Mouse (Mus musculus): ENCODE measurements around the gene Clic1. TPM values are rescaled to one million over a fixed set of nuclear protein-coding genes. Genes with fewer than 3 reads are reported as not detected.
A peak's percentile ranks its signal among the peaks of the same experiment; 100 is the strongest.

The Clic1 gene
- polyA plus RNA-seq, 1 experiment from 2014 or later: 90.9 TPM

GRCm38 (mm10) chr17:35023221-35023620, 26.5 kb upstream of the Clic1 start:
- Histone ChIP-seq H3K9me3 (ENCODE audit: control insufficient read depth, low read length) (no peaks in the 10 kb centered on the region), H3K36me3 (ENCODE audit: control insufficient read depth, insufficient read depth, low read length) (no peaks in the 10 kb centered on the region), H3K4me3 (ENCODE audit: low read depth, low read length) (no peak overlapping the region), H3K27me3 (replicated peaks; ENCODE audit: control insufficient read depth, insufficient read depth, low read length) (no peaks in the 10 kb centered on the region), H3K9ac (ENCODE audit: low read depth, low read length) (no peak overlapping the region), H3K27ac (replicated peaks; ENCODE audit: low read depth, low read length) (no peak overlapping the region), H3K4me1 (ENCODE audit: control insufficient read depth, insufficient read depth, low read length) (peaks cover 4% of the 10 kb centered on the region), H3K4me2 (ENCODE audit: low read depth, low read length) (no peak overlapping the region)
- DNase-seq (ENCODE audit: low spot score) (no peak), ATAC-seq (ENCODE audit: low read depth) (no peak)
- WGBS: 84% methylated on average over 5 of the region's 5 CpGs

GRCm38 (mm10) chr17:35023756-35024155, 26.0 kb upstream of the Clic1 start:
- peaks cover 4% of the 10 kb centered on the region for H3K4me1 ChIP-seq (ENCODE audit: control insufficient read depth, insufficient read depth, low read length)
- DNase-seq (ENCODE audit: low spot score): no peak
- no peaks in the 10 kb centered on the region for H3K36me3 ChIP-seq (ENCODE audit: control insufficient read depth, insufficient read depth, low read length)
- no peaks in the 10 kb centered on the region for H3K9me3 ChIP-seq (ENCODE audit: control insufficient read depth, low read length)
- no peak for ATAC-seq (ENCODE audit: low read depth)
- no peak overlapping the region for H3K27ac ChIP-seq (replicated peaks; ENCODE audit: low read depth, low read length)
- H3K4me3 ChIP-seq (ENCODE audit: low read depth, low read length): no peak overlapping the region
- no peak overlapping the region for H3K9ac ChIP-seq (ENCODE audit: low read depth, low read length)
- no peak overlapping the region for H3K4me2 ChIP-seq (ENCODE audit: low read depth, low read length)
- H3K27me3 ChIP-seq (replicated peaks; ENCODE audit: control insufficient read depth, insufficient read depth, low read length): no peaks in the 10 kb centered on the region
- 62% methylated on average over 4 of the region's 4 CpGs for WGBS

GRCm38 (mm10) chr17:35024261-35024660, 25.5 kb upstream of the Clic1 start:
- H3K4me1 ChIP-seq (ENCODE audit: control insufficient read depth, insufficient read depth, low read length): peaks cover 4% of the 10 kb centered on the region
- no peaks in the 10 kb centered on the region for H3K27me3 ChIP-seq (replicated peaks; ENCODE audit: control insufficient read depth, insufficient read depth, low read length)
- H3K27ac ChIP-seq (replicated peaks; ENCODE audit: low read depth, low read length): no peak overlapping the region
- no peak overlapping the region for H3K4me2 ChIP-seq (ENCODE audit: low read depth, low read length)
- H3K9me3 ChIP-seq (ENCODE audit: control insufficient read depth, low read length): no peaks in the 10 kb centered on the region
- no peaks in the 10 kb centered on the region for H3K36me3 ChIP-seq (ENCODE audit: control insufficient read depth, insufficient read depth, low read length)
- 68% methylated on average over 12 of the region's 13 CpGs for WGBS
- no peak overlapping the region for H3K9ac ChIP-seq (ENCODE audit: low read depth, low read length)
- no peak overlapping the region for H3K4me3 ChIP-seq (ENCODE audit: low read depth, low read length)
- DNase-seq (ENCODE audit: low spot score) (no peak), ATAC-seq (ENCODE audit: low read depth) (no peak)

GRCm38 (mm10) chr17:35024691-35025488, 24.9 kb upstream of the Clic1 start:
- no peaks in the 10 kb centered on the region for H3K27me3 ChIP-seq (replicated peaks; ENCODE audit: control insufficient read depth, insufficient read depth, low read length)
- 80% methylated on average over 6 of the region's 10 CpGs for WGBS
- DNase-seq (ENCODE audit: low spot score) (no peak), ATAC-seq (ENCODE audit: low read depth) (no peak)
- no peak overlapping the region for H3K4me2 ChIP-seq (ENCODE audit: low read depth, low read length)
- H3K4me3 ChIP-seq (ENCODE audit: low read depth, low read length): no peak overlapping the region
- H3K4me1 ChIP-seq (ENCODE audit: control insufficient read depth, insufficient read depth, low read length): peaks cover 4% of the 10 kb centered on the region
- H3K36me3 ChIP-seq (ENCODE audit: control insufficient read depth, insufficient read depth, low read length): no peaks in the 10 kb centered on the region
- no peaks in the 10 kb centered on the region for H3K9me3 ChIP-seq (ENCODE audit: control insufficient read depth, low read length)
- H3K27ac ChIP-seq (replicated peaks; ENCODE audit: low read depth, low read length): no peak overlapping the region
- H3K9ac ChIP-seq (ENCODE audit: low read depth, low read length): no peak overlapping the region

GRCm38 (mm10) chr17:35026206-35026605, 23.6 kb upstream of the Clic1 start:
- Histone ChIP-seq H3K4me2 (ENCODE audit: low read depth, low read length) (peak overlapping the region; percentile 31), H3K4me3 (ENCODE audit: low read depth, low read length) (no peak overlapping the region)
- WGBS: 86% methylated on average over 5 of the region's 5 CpGs

GRCm38 (mm10) chr17:35027277-35028068, 22.3 kb upstream of the Clic1 start, which contains the start of gene Sapcd1:
Gene Sapcd1, minus strand, starts transcription at chr17:35028016.
- H3K9me3 ChIP-seq (ENCODE audit: control insufficient read depth, low read length): no peaks in the 10 kb centered on the region
- no peaks in the 10 kb centered on the region for H3K36me3 ChIP-seq (ENCODE audit: control insufficient read depth, insufficient read depth, low read length)
- H3K4me1 ChIP-seq (ENCODE audit: control insufficient read depth, insufficient read depth, low read length): peaks cover 4% of the 10 kb centered on the region
- H3K4me2 ChIP-seq (ENCODE audit: low read depth, low read length): peak within 1 kb of the TSS; percentile 40
- H3K4me3 ChIP-seq (ENCODE audit: low read depth, low read length): peak within 1 kb of the TSS; percentile 15; the same call in 1 of the 2 replicates
- no peaks in the 10 kb centered on the region for H3K27me3 ChIP-seq (replicated peaks; ENCODE audit: control insufficient read depth, insufficient read depth, low read length)
- WGBS: 30% methylated on average over 12 of the region's 13 CpGs
- DNase-seq (ENCODE audit: low spot score): peak; percentile 90
- peak within 1 kb of the TSS; percentile 35; the same call in 1 of the 2 replicates for H3K9ac ChIP-seq (ENCODE audit: low read depth, low read length)
- peak; percentile 89 for ATAC-seq (ENCODE audit: low read depth)
- H3K27ac ChIP-seq (replicated peaks; ENCODE audit: low read depth, low read length): peak within 1 kb of the TSS; percentile 61

More at GRCm38 (mm10) chr17:35026206-35026605, 23.6 kb upstream of the Clic1 start:
- peak overlapping the region; percentile 59; the same call in 1 of the 2 replicates for H3K27ac ChIP-seq (replicated peaks; ENCODE audit: low read depth, low read length)
- peak overlapping the region; percentile 48; the same call in 1 of the 2 replicates for H3K9ac ChIP-seq (ENCODE audit: low read depth, low read length)
- peaks cover 4% of the 10 kb centered on the region for H3K4me1 ChIP-seq (ENCODE audit: control insufficient read depth, insufficient read depth, low read length)
- no peaks in the 10 kb centered on the region for H3K9me3 ChIP-seq (ENCODE audit: control insufficient read depth, low read length)
- DNase-seq (ENCODE audit: low spot score): no peak
- no peaks in the 10 kb centered on the region for H3K36me3 ChIP-seq (ENCODE audit: control insufficient read depth, insufficient read depth, low read length)
- H3K27me3 ChIP-seq (replicated peaks; ENCODE audit: control insufficient read depth, insufficient read depth, low read length): no peaks in the 10 kb centered on the region
- no peak for ATAC-seq (ENCODE audit: low read depth)

- Histone ChIP-seq H3K27me3 (replicated peaks; ENCODE audit: control insufficient read depth, insufficient read depth, low read length) (no peaks in the 10 kb centered on the region), H3K9me3 (ENCODE audit: control insufficient read depth, low read length) (no peaks in the 10 kb centered on the region), H3K4me3 (ENCODE audit: low read depth, low read length) (no peak overlapping the region), H3K36me3 (ENCODE audit: control insufficient read depth, insufficient read depth, low read length) (no peaks in the 10 kb centered on the region), H3K27ac (replicated peaks; ENCODE audit: low read depth, low read length) (no peak overlapping the region), H3K4me2 (ENCODE audit: low read depth, low read length) (peak overlapping the region; percentile 40; the same call in 1 of the 2 replicates), H3K4me1 (ENCODE audit: control insufficient read depth, insufficient read depth, low read length) (peaks cover 4% of the 10 kb centered on the region), H3K9ac (ENCODE audit: low read depth, low read length) (no peak overlapping the region)
- WGBS: 64% methylated on average over 2 of the region's 2 CpGs
- ATAC-seq (ENCODE audit: low read depth) (no peak), DNase-seq (ENCODE audit: low spot score) (no peak)
Observed at GRCm38 (mm10) chr17:35028315-35028714, 21.5 kb upstream of the Clic1 start.

- DNase-seq (ENCODE audit: low spot score) (no peak), ATAC-seq (ENCODE audit: low read depth) (no peak)
- peaks cover 4% of the 10 kb centered on the region for H3K4me1 ChIP-seq (ENCODE audit: control insufficient read depth, insufficient read depth, low read length)
- no peak overlapping the region; the same call in 1 of the 2 replicates for H3K9ac ChIP-seq (ENCODE audit: low read depth, low read length)
- H3K9me3 ChIP-seq (ENCODE audit: control insufficient read depth, low read length): no peaks in the 10 kb centered on the region
- H3K4me2 ChIP-seq (ENCODE audit: low read depth, low read length): no peak overlapping the region
- H3K27me3 ChIP-seq (replicated peaks; ENCODE audit: control insufficient read depth, insufficient read depth, low read length): no peaks in the 10 kb centered on the region
- no peaks in the 10 kb centered on the region for H3K36me3 ChIP-seq (ENCODE audit: control insufficient read depth, insufficient read depth, low read length)
- H3K27ac ChIP-seq (replicated peaks; ENCODE audit: low read depth, low read length): no peak overlapping the region
- H3K4me3 ChIP-seq (ENCODE audit: low read depth, low read length): no peak overlapping the region
- WGBS: 36% methylated on average over 18 of the region's 19 CpGs
Observed at GRCm38 (mm10) chr17:35029691-35030532, 19.9 kb upstream of the Clic1 start.
